Comparison of ENCODE assay signal across 9 mouse cellular contexts in the genomic region with DNA sequence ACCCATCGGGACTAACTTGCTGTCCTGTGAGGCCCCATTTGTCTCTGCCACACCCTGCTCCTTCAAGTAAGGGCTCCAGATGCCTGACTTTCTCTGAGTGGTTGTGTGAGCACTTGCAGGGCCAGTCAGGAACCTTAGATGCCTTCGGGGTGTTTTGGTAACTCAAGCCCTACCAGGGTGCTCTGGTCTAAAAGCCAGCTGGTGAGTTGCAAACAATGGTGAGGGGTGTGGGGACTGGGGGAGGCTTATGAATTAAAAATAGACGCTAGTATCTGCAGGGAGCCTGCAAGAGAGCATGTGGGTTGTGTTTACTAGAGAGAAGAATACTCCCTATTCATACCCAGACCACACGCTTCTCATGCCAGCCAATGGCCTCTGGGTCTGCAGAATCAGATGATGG. TPM values are rescaled to one million over a fixed set of nuclear protein-coding genes. Genes with fewer than 3 reads are reported as not detected.
DNase-seq lines count a peak whose midpoint lies in the region; ATAC-seq and TF ChIP-seq lines count a peak whose summit lies in the region.
"Had no signal": no experiment of that assay in that cellular context is flagged by ENCODE, and none has a peak within 500 bp of the region (broad histone marks: within the 10 kb centered on the region; RNA-seq: fewer than 3 reads in every experiment).

No protein-coding gene starts in this region.

- TF ChIP-seq POLR2A in lung, adult 2 months (IDR thresholded peaks at IDR 0.05; ENCODE audit: borderline replicate concordance, extremely low read depth, low read depth, low read length), result no peak

- H3K4me2 ChIP-seq in heart, embryonic 13.5 days, result peak overlapping the region; percentile 47
- H3K4me2 ChIP-seq in stomach, embryonic 15.5 days, result 0 out of 2 replicates have a peak overlapping the region, but pooled peaks have one; percentile 12
- no peak overlapping the region for H3K4me2 ChIP-seq in stomach, postnatal 0 days (replicated peaks; ENCODE audit: low read depth)
- no peak overlapping the region for H3K4me2 ChIP-seq in limb, embryonic 13.5 days (replicated peaks)

- no peak for TF ChIP-seq CTCF in stomach, postnatal 0 days (IDR thresholded peaks at IDR 0.05; ENCODE audit: low read depth)
- TF ChIP-seq CTCF in lung, adult 2 months (IDR thresholded peaks at IDR 0.05; ENCODE audit: insufficient read depth, low read length), result no peak

- H3K9ac ChIP-seq in heart, embryonic 13.5 days, result peak overlapping the region; percentile 58
- no peak overlapping the region for H3K9ac ChIP-seq in stomach, embryonic 15.5 days
- no peak overlapping the region for H3K9ac ChIP-seq in stomach, postnatal 0 days (ENCODE audit: low read length)
- no peak overlapping the region for H3K9ac ChIP-seq in limb, embryonic 13.5 days

- no peak for DNase-seq in heart, postnatal 36 days
- DNase-seq in stomach, postnatal 0 days (ENCODE audit: low spot score), result no peak
- peak; percentile 64 for DNase-seq in telencephalon, adult 2 months (ENCODE audit: low read depth, low spot score)
- no peak for DNase-seq in kidney, postnatal 10 days
- no peak for DNase-seq in lung, adult 2 months

- peak overlapping the region; percentile 76 for H3K27ac ChIP-seq in heart, embryonic 13.5 days (replicated peaks)
- H3K27ac ChIP-seq in stomach, embryonic 15.5 days, result peak overlapping the region; percentile 3; the same call in 1 of the 2 replicates
- no peak overlapping the region for H3K27ac ChIP-seq in stomach, postnatal 0 days (replicated peaks)
- H3K27ac ChIP-seq in limb, embryonic 13.5 days, result peak overlapping the region; percentile 70

- WGBS in heart, embryonic 13.5 days, result 18% methylated on average over 4 of the region's 4 CpGs
- WGBS in stomach, embryonic 15.5 days, result 32% methylated on average over 4 of the region's 4 CpGs
- WGBS in stomach, postnatal 0 days, result 28% methylated on average over 4 of the region's 4 CpGs
- WGBS in limb, embryonic 13.5 days, result 31% methylated on average over 4 of the region's 4 CpGs
- WGBS in lung, adult 2 months, result 17% methylated on average over 4 of the region's 4 CpGs

- no peaks in the 10 kb centered on the region for H3K9me3 ChIP-seq in heart, embryonic 13.5 days
- H3K9me3 ChIP-seq in stomach, embryonic 15.5 days, result no peaks in the 10 kb centered on the region
- no peaks in the 10 kb centered on the region for H3K9me3 ChIP-seq in stomach, postnatal 0 days (ENCODE audit: control insufficient read depth, low read length)
- no peaks in the 10 kb centered on the region for H3K9me3 ChIP-seq in limb, embryonic 13.5 days
- H3K9me3 ChIP-seq: G1E had no signal

- H3K27me3 ChIP-seq in heart, embryonic 13.5 days (replicated peaks), result no peaks in the 10 kb centered on the region
- H3K27me3 ChIP-seq in stomach, embryonic 15.5 days (replicated peaks), result no peaks in the 10 kb centered on the region
- H3K27me3 ChIP-seq in stomach, postnatal 0 days (ENCODE audit: control insufficient read depth, insufficient read depth, low read length), result no peaks in the 10 kb centered on the region
- H3K27me3 ChIP-seq in limb, embryonic 13.5 days, result no peaks in the 10 kb centered on the region

- no peak for ATAC-seq in heart, embryonic 13.5 days (ENCODE audit: extremely low read depth, insufficient number of reproducible peaks, low FRiP score, low TSS enrichment)
- no peak for ATAC-seq in stomach, embryonic 15.5 days (ENCODE audit: insufficient read depth, low FRiP score, low read depth)
- no peak for ATAC-seq in stomach, postnatal 0 days (ENCODE audit: low FRiP score, low TSS enrichment)
- peak; percentile 18; the same call in 1 of the 2 replicates for ATAC-seq in limb, embryonic 13.5 days (ENCODE audit: low FRiP score, low read depth)

- peaks cover 77% of the 10 kb centered on the region for H3K4me1 ChIP-seq in heart, embryonic 13.5 days
- peaks cover 52% of the 10 kb centered on the region for H3K4me1 ChIP-seq in stomach, embryonic 15.5 days
- peaks cover 13% of the 10 kb centered on the region for H3K4me1 ChIP-seq in stomach, postnatal 0 days (replicated peaks; ENCODE audit: control insufficient read depth, insufficient read depth)
- peaks cover 47% of the 10 kb centered on the region for H3K4me1 ChIP-seq in limb, embryonic 13.5 days
- H3K4me1 ChIP-seq in lung, adult 2 months (ENCODE audit: control insufficient read depth, insufficient read depth, low read length), result peaks cover 63% of the 10 kb centered on the region

- TF ChIP-seq EP300 in stomach, postnatal 0 days (optimal IDR thresholded peaks at IDR 0.05), result no peak

- peaks cover 33% of the 10 kb centered on the region for H3K36me3 ChIP-seq in heart, embryonic 13.5 days
- H3K36me3 ChIP-seq in stomach, embryonic 15.5 days, result no peaks in the 10 kb centered on the region
- no peaks in the 10 kb centered on the region for H3K36me3 ChIP-seq in stomach, postnatal 0 days (ENCODE audit: control insufficient read depth, insufficient read depth, low read length)
- peaks cover 51% of the 10 kb centered on the region for H3K36me3 ChIP-seq in limb, embryonic 13.5 days

- intact Hi-C loops in heart, postnatal 36 days (cut with DNase I), result no loop called here

- H3K4me3 ChIP-seq in heart, embryonic 13.5 days, result peak overlapping the region; percentile 7; the same call in 1 of the 2 replicates
- H3K4me3 ChIP-seq in stomach, embryonic 15.5 days (replicated peaks), result no peak overlapping the region
- no peak overlapping the region for H3K4me3 ChIP-seq in stomach, postnatal 0 days (ENCODE audit: low read depth, low read length)
- H3K4me3 ChIP-seq in limb, embryonic 13.5 days, result no peak overlapping the region
- H3K4me3 ChIP-seq in lung, adult 2 months (replicated peaks; ENCODE audit: extremely low read depth, low read depth, low read length), result no peak overlapping the region

RNA-seq across cellular contexts. Expression of gene Tmcc2, which starts 15.8 kb away (rescaled TPM):
- polyA plus RNA-seq in heart, embryonic 13.5 days (2015; fragmentation: Nextera tagmentation; extraction: Ambion mirVana), result 31.5 and 35.8 TPM in 2 replicates
- 10 to 100 TPM; 18.2 to 19.7 TPM for total RNA-seq in heart, postnatal 36 days (2021)
- polyA plus RNA-seq in stomach, embryonic 15.5 days (2015; fragmentation: Nextera tagmentation; extraction: Ambion mirVana), result 20.3 and 52.2 TPM in 2 replicates
- 2.4 and 2.6 TPM in 2 replicates for polyA plus RNA-seq in stomach, postnatal 0 days (2015; fragmentation: Nextera tagmentation; extraction: Ambion mirVana)
- 12.0 and 14.4 TPM in 2 replicates for polyA plus RNA-seq in limb, embryonic 13.5 days (2015; fragmentation: Nextera tagmentation; extraction: Ambion mirVana)
- 135 and 154 TPM in 2 replicates for polyA plus RNA-seq in lung, adult 2 months (2012; rRNA removed)

RNA-seq across cellular contexts. Expression of gene Dstyk, which starts 42.1 kb away (rescaled TPM):
- 8.5 and 9.1 TPM in 2 replicates for polyA plus RNA-seq in heart, embryonic 13.5 days (2015; fragmentation: Nextera tagmentation; extraction: Ambion mirVana)
- 10 to 100 TPM; 16.6 to 17.0 TPM for total RNA-seq in heart, postnatal 36 days (2021)
- 11.5 and 11.7 TPM in 2 replicates for polyA plus RNA-seq in stomach, embryonic 15.5 days (2015; fragmentation: Nextera tagmentation; extraction: Ambion mirVana)
- polyA plus RNA-seq in stomach, postnatal 0 days (2015; fragmentation: Nextera tagmentation; extraction: Ambion mirVana), result 5.2 and 5.5 TPM in 2 replicates
- 15.8 and 18.0 TPM in 2 replicates for polyA plus RNA-seq in limb, embryonic 13.5 days (2015; fragmentation: Nextera tagmentation; extraction: Ambion mirVana)
- polyA plus RNA-seq in lung, adult 2 months (2012; rRNA removed), result 14.9 and 17.7 TPM in 2 replicates

RNA-seq across cellular contexts. Expression of gene Nuak2, which starts 59.3 kb away (rescaled TPM):
- polyA plus RNA-seq in heart, embryonic 13.5 days (2015; fragmentation: Nextera tagmentation; extraction: Ambion mirVana), result 2.0 and 2.2 TPM in 2 replicates
- 1 to 10 TPM; 3.7 to 3.8 TPM for total RNA-seq in heart, postnatal 36 days (2021)
- 6.1 and 6.5 TPM in 2 replicates for polyA plus RNA-seq in stomach, embryonic 15.5 days (2015; fragmentation: Nextera tagmentation; extraction: Ambion mirVana)
- 4.5 and 6.2 TPM in 2 replicates for polyA plus RNA-seq in stomach, postnatal 0 days (2015; fragmentation: Nextera tagmentation; extraction: Ambion mirVana)
- 1.2 and 1.4 TPM in 2 replicates for polyA plus RNA-seq in limb, embryonic 13.5 days (2015; fragmentation: Nextera tagmentation; extraction: Ambion mirVana)
- 9.6 and 10.4 TPM in 2 replicates for polyA plus RNA-seq in lung, adult 2 months (2012; rRNA removed)
- polyA plus RNA-seq: G1E had no signal

Comparison
In these comparisons a context has a peak if more than half of its experiments do, and no peak if none do; other contexts are left out.
1. H3K4me2 ChIP-seq: peak in heart, embryonic 13.5 days (single experiment) and stomach, embryonic 15.5 days (single experiment); none in stomach, postnatal 0 days (single experiment) and limb, embryonic 13.5 days (single experiment).